Mouse (Mus musculus) liver, embryonic 11.5 days (tissue): Measurements from ENCODE around the gene Sox2. TPM values are rescaled to one million over a fixed set of nuclear protein-coding genes. Genes with fewer than 3 reads are reported as not detected.

Experiments
- microRNA counts: library from miRNA; unstranded; fragments of <30 nt; microRNA quantifications from one replicate; lab custom pipeline; 2015
- microRNA-seq: library from miRNA; unstranded; fragments of <30 nt; microRNA quantifications from one replicate; pipeline ENCODE4, GENCODE M21; 2017; ENCODE audit warnings: borderline number of aligned reads
- polyA plus RNA-seq: library from polyadenylated mRNA; unstranded; fragments of >200 nt; fragmentation: Nextera tagmentation; extraction: Ambion mirVana; gene quantifications from 2 replicates; pipeline ENCODE4 v1.2.1, GENCODE M21; 2014

Gene Sox2
- polyA plus RNA-seq, 1 experiment from 2014 or later = 0.55 TPM

MicroRNAs within 50 kb of the gene (microRNA counts, 519-probe panel; counts per million panel counts)
- microRNA mmu-miR-1897-3p (lab: Ali Mortazavi, UCI) = not detected

Small RNAs within 50 kb of the gene (microRNA-seq; reads per million reads assigned to microRNA genes)
- gene Mir1897 = not detected
